24 mouse cellular contexts compared by ENCODE assay signal in genomic region chr3:61740088-61740487, GRCm38 (mm10).
DNase-seq lines count a peak whose midpoint lies in the region; ATAC-seq and TF ChIP-seq lines count a peak whose summit lies in the region.
"Had no signal": no experiment of that assay in that cellular context is flagged by ENCODE, and none has a peak within 500 bp of the region (broad histone marks: within the 10 kb centered on the region; RNA-seq: fewer than 3 reads in every experiment).

No protein-coding gene starts in this region.

- H3K27ac ChIP-seq in forebrain, embryonic 14.5 days (ENCODE audit: low read depth, low read length) = no peak overlapping the region
- no peak overlapping the region for H3K27ac ChIP-seq in forebrain, embryonic 12.5 days
- peak overlapping the region; percentile 76 for H3K27ac ChIP-seq in layer of hippocampus, adult 2 months
- no peak overlapping the region for H3K27ac ChIP-seq in liver, embryonic 11.5 days (ENCODE audit: low read depth, low read length)
- H3K27ac ChIP-seq: heart, embryonic 13.5 days; limb, embryonic 10.5 days; limb, embryonic 15.5 days; liver, embryonic 14.5 days; neural tube, embryonic 15.5 days had no signal

- peaks cover 3% of the 10 kb centered on the region; the same call in 1 of the 2 replicates for H3K4me1 ChIP-seq in forebrain, embryonic 14.5 days (ENCODE audit: control insufficient read depth, insufficient read depth, low read length)
- H3K4me1 ChIP-seq in forebrain, embryonic 12.5 days = peaks cover 6% of the 10 kb centered on the region; the same call in 1 of the 2 replicates
- H3K4me1 ChIP-seq in liver, embryonic 11.5 days (replicated peaks; ENCODE audit: control insufficient read depth, insufficient read depth, low read length) = no peaks in the 10 kb centered on the region
- H3K4me1 ChIP-seq: heart, embryonic 13.5 days; limb, embryonic 10.5 days; limb, embryonic 15.5 days; neural tube, embryonic 15.5 days had no signal

- DNase-seq in forebrain, embryonic 14.5 days (ENCODE audit: low spot score) = peak; percentile 9
- no peak for DNase-seq in layer of hippocampus, adult 2 months (ENCODE audit: low spot score in 2 of 2)
- DNase-seq in layer of hippocampus, postnatal 36 days = no peak
- DNase-seq in retina, postnatal 1 day = peak; percentile 2
- no peak for DNase-seq in retina, embryonic 14.5 days (ENCODE audit: low spot score)
- DNase-seq in liver, embryonic 11.5 days (ENCODE audit: low spot score) = no peak
- DNase-seq: adrenal gland, postnatal 25 days; cerebellum, adult 2 months; cerebellum, postnatal 14 days; gastrocnemius, postnatal 10 days; heart, postnatal 10 days; kidney, adult 9 months; kidney, postnatal 10 days; lung, embryonic 14.5 days; lung, postnatal 14 days; thymus, postnatal 4 days had no signal

- H3K4me3 ChIP-seq in forebrain, embryonic 14.5 days (ENCODE audit: low read depth, low read length) = no peak overlapping the region
- H3K4me3 ChIP-seq in forebrain, embryonic 12.5 days (replicated peaks) = no peak overlapping the region
- no peak overlapping the region for H3K4me3 ChIP-seq in layer of hippocampus, adult 2 months
- H3K4me3 ChIP-seq in liver, embryonic 11.5 days (ENCODE audit: low read depth, low read length) = no peak overlapping the region
- H3K4me3 ChIP-seq: heart, embryonic 13.5 days; limb, embryonic 10.5 days; limb, embryonic 15.5 days; neural tube, embryonic 15.5 days had no signal

- WGBS in forebrain, embryonic 14.5 days = 30% methylated on average over 2 of the region's 2 CpGs
- WGBS in forebrain, embryonic 12.5 days = 54% methylated on average over 2 of the region's 2 CpGs
- WGBS in liver, embryonic 11.5 days = 57% methylated on average over 2 of the region's 2 CpGs

- no peak for TF ChIP-seq CTCF in layer of hippocampus, adult 2 months (conservative IDR thresholded peaks at IDR 0.05)

- no peak for ATAC-seq in forebrain, embryonic 14.5 days
- ATAC-seq in forebrain, embryonic 12.5 days (ENCODE audit: low FRiP score) = no peak
- no peak for ATAC-seq in liver, embryonic 11.5 days (replicated peaks; ENCODE audit: low FRiP score)
- ATAC-seq: forebrain, embryonic 16.5 days; intestine, postnatal 0 days had no signal

- no peaks in the 10 kb centered on the region for H3K36me3 ChIP-seq in forebrain, embryonic 14.5 days (ENCODE audit: control insufficient read depth, insufficient read depth, low read length)
- no peaks in the 10 kb centered on the region for H3K36me3 ChIP-seq in forebrain, embryonic 12.5 days (replicated peaks)
- no peaks in the 10 kb centered on the region for H3K36me3 ChIP-seq in liver, embryonic 11.5 days (ENCODE audit: control insufficient read depth, insufficient read depth, low read length)
- H3K36me3 ChIP-seq: heart, embryonic 13.5 days; limb, embryonic 10.5 days; limb, embryonic 15.5 days; neural tube, embryonic 15.5 days had no signal

- no peak overlapping the region for H3K9ac ChIP-seq in forebrain, embryonic 14.5 days (ENCODE audit: low read length)
- H3K9ac ChIP-seq in forebrain, embryonic 12.5 days = no peak overlapping the region
- no peak overlapping the region for H3K9ac ChIP-seq in liver, embryonic 11.5 days (ENCODE audit: low read depth, low read length)
- H3K9ac ChIP-seq: heart, embryonic 13.5 days; limb, embryonic 15.5 days; liver, embryonic 14.5 days; lung, embryonic 14.5 days; neural tube, embryonic 15.5 days had no signal

- H3K9me3 ChIP-seq in forebrain, embryonic 14.5 days (replicated peaks; ENCODE audit: control insufficient read depth, low read length) = no peaks in the 10 kb centered on the region
- no peaks in the 10 kb centered on the region for H3K9me3 ChIP-seq in forebrain, embryonic 12.5 days
- no peaks in the 10 kb centered on the region for H3K9me3 ChIP-seq in liver, embryonic 11.5 days (ENCODE audit: control insufficient read depth, low read length)
- H3K9me3 ChIP-seq: heart, embryonic 13.5 days; limb, embryonic 10.5 days; limb, embryonic 15.5 days; neural tube, embryonic 15.5 days had no signal

- no peaks in the 10 kb centered on the region for H3K27me3 ChIP-seq in forebrain, embryonic 14.5 days (replicated peaks; ENCODE audit: control insufficient read depth, insufficient read depth, low read length)
- no peaks in the 10 kb centered on the region for H3K27me3 ChIP-seq in forebrain, embryonic 12.5 days
- H3K27me3 ChIP-seq in liver, embryonic 11.5 days (replicated peaks; ENCODE audit: control insufficient read depth, insufficient read depth, low read length) = no peaks in the 10 kb centered on the region
- H3K27me3 ChIP-seq: heart, embryonic 13.5 days; limb, embryonic 15.5 days; neural tube, embryonic 15.5 days had no signal

- H3K4me2 ChIP-seq in forebrain, embryonic 14.5 days (ENCODE audit: low read length) = no peak overlapping the region
- H3K4me2 ChIP-seq in forebrain, embryonic 12.5 days = no peak overlapping the region
- no peak overlapping the region for H3K4me2 ChIP-seq in liver, embryonic 11.5 days
- H3K4me2 ChIP-seq: heart, embryonic 13.5 days; limb, embryonic 15.5 days; lung, embryonic 14.5 days; neural tube, embryonic 15.5 days had no signal

Comparison
In these comparisons a context has a peak if more than half of its experiments do, and no peak if none do; other contexts are left out.
1. DNase-seq: peak in forebrain, embryonic 14.5 days (single experiment) and retina, postnatal 1 day (single experiment); none in layer of hippocampus, adult 2 months (0 of 2), layer of hippocampus, postnatal 36 days (0 of 2), retina, embryonic 14.5 days (single experiment) and liver, embryonic 11.5 days (single experiment).